Mouse (Mus musculus) kidney, embryonic 16.5 days (tissue): Measurements from ENCODE around the gene Eppin. TPM values are rescaled to one million over a fixed set of nuclear protein-coding genes. Genes with fewer than 3 reads are reported as not detected.

Experiments
- ATAC-seq: fragments of 200-750 bp; cut with Nextera tagmentation; 2 replicates; pipeline ENCODE4 v1.8.0; 2017; ENCODE audit warnings: moderate TSS enrichment; ENCODE audit not compliant: low FRiP score, low TSS enrichment
- H3K27ac ChIP-seq: fragments of 300-500 bp; sonication (generic); 2 replicates; pipeline ENCODE4 v1.5.1; 2014; ENCODE audit warnings: low read length
- H3K27me3 ChIP-seq: fragments of 300-500 bp; sonication (generic); 2 replicates; pipeline ENCODE4 v1.6.1; 2014; ENCODE audit warnings: low read length, control low read depth, mixed read lengths; ENCODE audit not compliant: insufficient read depth
- H3K36me3 ChIP-seq: fragments of 300-500 bp; sonication (generic); 2 replicates; pipeline ENCODE4 v1.6.1; 2014; ENCODE audit warnings: low read length, control low read depth, mixed read lengths; ENCODE audit not compliant: insufficient read depth
- H3K4me1 ChIP-seq: fragments of 300-500 bp; sonication (generic); 2 replicates; pipeline ENCODE4 v1.6.1; 2014; ENCODE audit warnings: low read length, control low read depth, mixed read lengths; ENCODE audit not compliant: insufficient read depth
- H3K4me2 ChIP-seq: fragments of 300-500 bp; sonication (generic); replicated peaks from 2 replicates; pipeline ENCODE4 v1.6.1; 2014; ENCODE audit warnings: low read depth, low read length
- H3K4me3 ChIP-seq: fragments of 300-500 bp; sonication (generic); 2 replicates; pipeline ENCODE4 v1.5.1; 2014; ENCODE audit warnings: mild to moderate bottlenecking, low read length
- H3K9ac ChIP-seq: fragments of 300-500 bp; sonication (generic); replicated peaks from 2 replicates; pipeline ENCODE4 v1.6.1; 2014; ENCODE audit warnings: low read length
- H3K9me3 ChIP-seq: fragments of 300-500 bp; sonication (generic); 2 replicates; pipeline ENCODE4 v1.6.1; 2016; ENCODE audit warnings: low read length, control low read depth
- whole genome bisulfite sequencing: fragments of 180-500 bp; shearing (Covaris S2); extraction: QIAGEN DNeasy Blood & Tissue Kit; methylation state at CpG from one replicate; pipeline ENCODE4 v1.1.7; 2014; 5-methylcytosine and 5-hydroxymethylcytosine counted together
- polyA plus RNA-seq: library from polyadenylated mRNA; unstranded; fragments of >200 nt; fragmentation: Nextera tagmentation; extraction: Ambion mirVana; gene quantifications from 2 replicates; pipeline ENCODE4 v1.2.1, GENCODE M21; 2015

Gene Eppin
- polyA plus RNA-seq, 1 experiment from 2014 or later = not detected

GRCm38 (mm10) chr2:164562391-164563188, 30.8 kb downstream of the Eppin start, which contains the start of gene Wfdc2:
Gene Wfdc2, plus strand, starts transcription at chr2:164562413.
- Histone ChIP-seq H3K4me3 (peak within 1 kb of the TSS; percentile 57), H3K9ac (peak within 1 kb of the TSS; percentile 80), H3K9me3 (peaks cover 6% of the 10 kb centered on the region; the same call in 1 of the 2 replicates), H3K36me3 (peaks cover 17% of the 10 kb centered on the region), H3K27ac (peak within 1 kb of the TSS; percentile 83), H3K4me1 (peaks cover 19% of the 10 kb centered on the region), H3K27me3 (0 out of 2 replicates have a peak, but pooled peaks cover 6% of the 10 kb centered on the region), H3K4me2 (peak within 1 kb of the TSS; percentile 85)
- ATAC-seq = peak; percentile 55
- 2% methylated on average over 23 of the region's 24 CpGs for WGBS

DNA sequence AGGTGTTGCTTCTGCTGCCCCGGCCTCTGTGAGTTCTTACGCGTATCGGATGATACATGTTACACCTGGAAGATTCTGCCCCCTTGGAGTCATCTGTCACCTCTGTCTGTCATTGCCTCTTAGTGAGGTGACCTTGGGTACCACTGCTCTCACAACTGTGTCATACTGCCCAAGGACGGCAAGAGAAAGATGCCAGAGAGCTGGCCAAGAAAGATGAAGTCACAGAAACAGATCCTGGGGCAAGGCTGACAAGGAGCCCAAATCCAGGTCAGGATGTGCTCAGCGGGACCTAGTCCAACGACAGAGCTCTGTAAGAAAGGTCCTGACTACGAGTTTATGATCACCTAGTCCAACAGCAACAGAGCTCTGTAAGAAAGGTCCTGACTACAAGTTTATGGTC, 33.3 kb downstream of the Eppin start:
- H3K4me2 ChIP-seq = no peak overlapping the region
- no peaks in the 10 kb centered on the region for H3K9me3 ChIP-seq
- H3K4me3 ChIP-seq = no peak overlapping the region
- peaks cover 19% of the 10 kb centered on the region for H3K4me1 ChIP-seq
- 84% methylated on average over 8 of the region's 8 CpGs for WGBS
- no peak for ATAC-seq
- H3K27ac ChIP-seq = no peak overlapping the region
- H3K36me3 ChIP-seq = no peaks in the 10 kb centered on the region
- 0 out of 2 replicates have a peak, but pooled peaks cover 6% of the 10 kb centered on the region for H3K27me3 ChIP-seq
- no peak overlapping the region for H3K9ac ChIP-seq

GRCm38 (mm10) chr2:164558991-164559645, 34.3 kb downstream of the Eppin start:
- H3K9ac ChIP-seq = no peak overlapping the region
- H3K4me2 ChIP-seq = no peak overlapping the region; the same call in 1 of the 2 replicates
- ATAC-seq = no peak
- H3K4me1 ChIP-seq = peaks cover 11% of the 10 kb centered on the region
- H3K27ac ChIP-seq = no peak overlapping the region
- no peaks in the 10 kb centered on the region for H3K36me3 ChIP-seq
- 0 out of 2 replicates have a peak, but pooled peaks cover 6% of the 10 kb centered on the region for H3K27me3 ChIP-seq
- 37% methylated on average over 16 of the region's 16 CpGs for WGBS
- H3K4me3 ChIP-seq = no peak overlapping the region
- H3K9me3 ChIP-seq = no peaks in the 10 kb centered on the region

DNA sequence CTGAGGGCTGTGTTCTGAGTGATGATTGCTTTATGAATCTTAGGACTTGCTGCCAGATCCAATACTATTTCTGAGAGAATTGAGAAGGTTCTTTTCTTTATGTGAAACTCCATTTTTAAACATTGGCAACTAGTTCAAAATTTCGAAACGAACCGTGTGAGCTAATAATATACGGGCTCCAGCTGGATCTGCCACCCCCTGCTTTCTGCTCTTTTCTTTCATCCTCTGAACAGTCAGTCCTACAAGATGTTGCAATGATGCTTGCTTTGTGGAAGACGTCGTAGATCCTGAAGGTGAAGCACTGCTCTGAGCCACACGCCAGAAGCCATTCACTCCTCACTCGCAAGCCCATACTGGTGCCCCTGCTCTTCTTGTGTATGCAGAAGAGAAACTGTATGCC, 35.0 kb downstream of the Eppin start:
- Histone ChIP-seq H3K4me2 (no peak overlapping the region), H3K27me3 (0 out of 2 replicates have a peak, but pooled peaks cover 6% of the 10 kb centered on the region), H3K27ac (no peak overlapping the region), H3K9me3 (no peaks in the 10 kb centered on the region), H3K36me3 (no peaks in the 10 kb centered on the region), H3K9ac (no peak overlapping the region), H3K4me1 (peaks cover 8% of the 10 kb centered on the region), H3K4me3 (no peak overlapping the region)
- WGBS = 87% methylated on average over 8 of the region's 8 CpGs
- ATAC-seq = no peak

GRCm38 (mm10) chr2:164551502-164551901, 41.9 kb downstream of the Eppin start:
- no peak for ATAC-seq
- H3K36me3 ChIP-seq = no peaks in the 10 kb centered on the region
- no peak overlapping the region for H3K27ac ChIP-seq
- H3K4me1 ChIP-seq = peaks cover 8% of the 10 kb centered on the region
- no peak overlapping the region for H3K9ac ChIP-seq
- no peaks in the 10 kb centered on the region for H3K9me3 ChIP-seq
- no peak overlapping the region for H3K4me3 ChIP-seq
- no peak overlapping the region for H3K4me2 ChIP-seq
- no peaks in the 10 kb centered on the region for H3K27me3 ChIP-seq
- 90% methylated on average over 9 of the region's 9 CpGs for WGBS

GRCm38 (mm10) chr2:164550895-164551269, 42.5 kb downstream of the Eppin start:
- Histone ChIP-seq H3K4me1 (peaks cover 8% of the 10 kb centered on the region), H3K4me2 (no peak overlapping the region), H3K9me3 (no peaks in the 10 kb centered on the region), H3K9ac (peak overlapping the region; percentile 26; the same call in 1 of the 2 replicates), H3K27ac (no peak overlapping the region), H3K36me3 (no peaks in the 10 kb centered on the region), H3K4me3 (no peak overlapping the region), H3K27me3 (no peaks in the 10 kb centered on the region)
- no peak for ATAC-seq
- WGBS = 74% methylated on average over 2 of the region's 2 CpGs

DNA sequence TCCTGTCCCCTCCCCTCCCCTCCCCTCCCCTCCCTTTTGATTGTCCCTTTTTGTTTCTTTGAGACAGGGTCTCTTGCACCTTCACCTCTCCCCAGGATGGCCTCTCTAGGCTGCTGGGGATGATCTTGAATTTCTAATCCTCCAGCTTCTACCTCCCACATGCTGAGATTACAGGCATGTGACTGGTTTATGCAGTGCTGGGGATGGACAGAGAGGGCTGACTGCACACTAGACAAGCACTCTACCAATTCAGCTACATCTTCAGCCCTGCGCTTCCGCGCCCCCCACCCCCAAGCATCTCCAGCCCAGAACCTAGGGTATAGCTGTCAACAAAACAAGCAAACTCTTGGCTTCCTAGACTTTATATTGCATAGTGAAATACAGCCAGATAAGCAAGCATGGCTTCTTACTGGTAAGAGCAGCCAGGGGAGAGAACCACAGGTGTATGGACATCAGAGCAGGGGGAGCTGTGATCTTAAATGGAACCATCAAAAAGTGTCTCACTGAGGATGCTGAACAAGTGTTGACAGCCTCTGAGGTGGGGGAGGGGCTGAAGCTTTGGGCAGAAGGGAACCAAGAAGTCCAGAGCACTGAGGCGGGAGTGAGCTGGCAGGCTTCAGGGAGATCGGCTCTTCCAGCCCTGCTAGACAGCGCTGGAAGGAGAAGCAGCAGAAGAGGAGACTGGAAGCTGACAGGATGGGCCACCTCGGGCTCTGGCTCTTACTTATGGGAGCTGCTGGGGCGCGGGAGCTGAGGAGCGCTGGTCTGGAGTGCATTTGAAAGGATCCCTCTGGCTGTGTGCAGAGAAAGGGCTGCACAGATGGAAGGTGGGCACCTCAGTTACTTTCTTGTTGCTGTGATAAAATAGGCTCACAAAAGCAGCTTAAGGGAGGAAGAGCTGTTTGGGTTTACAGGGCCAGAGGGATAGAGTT, 43.2 kb downstream of the Eppin start:
- WGBS = 28% methylated on average over 10 of the region's 10 CpGs
- Histone ChIP-seq H3K4me3 (no peak overlapping the region), H3K9ac (peak overlapping the region; percentile 26; the same call in 1 of the 2 replicates), H3K4me1 (peaks cover 8% of the 10 kb centered on the region), H3K27me3 (no peaks in the 10 kb centered on the region), H3K4me2 (no peak overlapping the region), H3K27ac (no peak overlapping the region), H3K9me3 (no peaks in the 10 kb centered on the region), H3K36me3 (no peaks in the 10 kb centered on the region)
- ATAC-seq = peak; percentile 63; the same call in 1 of the 2 replicates

- Histone ChIP-seq H3K27me3 (no peaks in the 10 kb centered on the region), H3K36me3 (no peaks in the 10 kb centered on the region), H3K4me2 (no peak overlapping the region), H3K9ac (no peak overlapping the region), H3K9me3 (no peaks in the 10 kb centered on the region), H3K4me1 (peaks cover 13% of the 10 kb centered on the region), H3K4me3 (no peak overlapping the region), H3K27ac (no peak overlapping the region)
- peak; percentile 15; the same call in 1 of the 2 replicates for ATAC-seq
- WGBS = 46% methylated on average over 4 of the region's 4 CpGs
Observed at GRCm38 (mm10) chr2:164549338-164549737, 44.1 kb downstream of the Eppin start.

DNA sequence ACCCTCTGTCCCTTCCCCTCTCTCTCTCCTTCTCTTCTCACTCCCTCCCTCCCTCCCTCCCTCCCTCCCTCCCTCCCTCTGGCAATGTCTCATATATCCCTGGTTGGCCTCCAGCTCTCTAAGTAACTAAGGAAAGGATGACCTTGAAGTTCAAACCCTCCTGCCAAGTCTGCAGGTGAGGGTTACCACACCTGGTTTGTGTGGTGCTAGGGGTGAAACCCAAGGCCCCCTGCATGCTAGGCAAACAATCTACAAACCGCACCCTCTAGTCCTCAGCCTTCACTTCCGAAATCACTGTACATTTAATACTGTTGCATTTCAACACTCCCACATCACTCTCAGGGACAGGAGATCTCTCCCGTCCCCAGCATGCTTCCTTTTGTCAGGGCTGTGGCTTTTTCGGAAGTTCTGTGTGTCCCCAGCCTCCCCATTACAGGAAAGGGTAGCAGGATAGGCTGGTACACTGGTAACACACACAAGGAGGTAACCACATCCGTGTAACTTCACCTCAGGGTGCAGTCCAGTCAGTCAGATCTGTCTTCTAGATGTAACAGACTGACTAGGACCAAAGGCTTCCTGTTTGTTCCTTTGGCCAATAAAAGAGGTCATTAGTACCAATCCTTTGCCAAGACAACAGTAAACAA, 48.8 kb downstream of the Eppin start:
- Histone ChIP-seq H3K36me3 (no peaks in the 10 kb centered on the region), H3K27me3 (no peaks in the 10 kb centered on the region), H3K4me1 (peaks cover 8% of the 10 kb centered on the region; the same call in 1 of the 2 replicates), H3K9ac (no peak overlapping the region), H3K27ac (peak overlapping the region; percentile 76), H3K4me3 (no peak overlapping the region), H3K9me3 (no peaks in the 10 kb centered on the region), H3K4me2 (no peak overlapping the region)
- 31% methylated on average over 5 of the region's 5 CpGs for WGBS
- ATAC-seq = no peak
